Mouse (Mus musculus) myocyte (in vitro differentiated cells): ENCODE data around the gene Smarca4.

Experiments used
- MAX ChIP-seq: IDR thresholded peaks from one replicate; pipeline ENCODE4 v1.6.1; 2011; ENCODE audit warnings: low read depth, mild to moderate bottlenecking, control low read depth
- POLR2A ChIP-seq: IDR thresholded peaks from one replicate; pipeline ENCODE4 v1.6.1; 2011; ENCODE audit warnings: low read depth, mild to moderate bottlenecking, control low read depth, moderate library complexity; ENCODE audit not compliant: insufficient read length
- POLR2AphosphoS2 ChIP-seq: IDR thresholded peaks from one replicate; pipeline ENCODE4 v1.6.1; 2011; ENCODE audit warnings: low read depth, control low read depth; ENCODE audit not compliant: insufficient read length
- USF1 ChIP-seq: IDR thresholded peaks from one replicate; pipeline ENCODE4 v1.6.1; 2011; ENCODE audit warnings: low read depth, mild to moderate bottlenecking, control low read depth, moderate library complexity

- TF ChIP-seq POLR2AphosphoS2 (no peak), USF1 (no peak), POLR2A (no peak), MAX (no peak)
Observed at GRCm38 (mm10) chr9:21601722-21602399, 14.1 kb upstream of the Smarca4 start.
